Mouse (Mus musculus) urinary bladder, postnatal 4 days (tissue): Measurements from ENCODE around the gene Ccdc138.
A peak's percentile ranks its signal among the peaks of the same experiment; 100 is the strongest.
"Not testable (repeated sequence)": the region's sequence is repeated elsewhere in the genome, so short reads cannot be mapped to it uniquely, and the experiment has no call there.

Experiments
- DNase-seq, 2 experiments: peaks; one replicate each; pipeline ENCODE4 v3.0.0; 2021 to 2022; ENCODE audit warnings: low spot score in 2 of 2

Ccdc138 gene

GRCm38 (mm10) chr10:58497320-58498284 is at the start of gene Ccdc138:
Ccdc138 (plus strand) TSS chr10:58497948.
- peak; percentile 87 to 92 for DNase-seq

GRCm38 (mm10) chr10:58451575-58451974 is 46.2 kb upstream of the Ccdc138 start:
- no peak for DNase-seq

GRCm38 (mm10) chr10:58452185-58452584 is 45.6 kb upstream of the Ccdc138 start:
- DNase-seq, result no peak

GRCm38 (mm10) chr10:58459896-58460295 is 37.9 kb upstream of the Ccdc138 start:
- DNase-seq, result no peak

- DNase-seq, result no peak
These were observed 20.5 kb upstream of the Ccdc138 start for GRCm38 (mm10) chr10:58477086-58477755.

GRCm38 (mm10) chr10:58478071-58478578 is 19.6 kb upstream of the Ccdc138 start:
- no peak for DNase-seq

- no peak for DNase-seq
These were observed 17.7 kb upstream of the Ccdc138 start for GRCm38 (mm10) chr10:58479954-58480490.

- DNase-seq, result no peak
These were observed 6.7 kb upstream of the Ccdc138 start for GRCm38 (mm10) chr10:58491031-58491430.

GRCm38 (mm10) chr10:58495637-58496036 is 2.1 kb upstream of the Ccdc138 start:
- DNase-seq, result no peak

GRCm38 (mm10) chr10:58496732-58497131 is 1.0 kb upstream of the Ccdc138 start:
- no peak for DNase-seq

GRCm38 (mm10) chr10:58498516-58498915 is 768 bp downstream of the Ccdc138 start:
- no peak for DNase-seq

GRCm38 (mm10) chr10:58529358-58529757 is 31.6 kb downstream of the Ccdc138 start:
- DNase-seq, result no peak

GRCm38 (mm10) chr10:58530896-58531790 is 33.4 kb downstream of the Ccdc138 start:
- DNase-seq, result no peak

- DNase-seq, result no peak
These were observed 34.4 kb downstream of the Ccdc138 start for GRCm38 (mm10) chr10:58532177-58532576.

- not testable (repeated sequence) for DNase-seq
These were observed 38.5 kb downstream of the Ccdc138 start for GRCm38 (mm10) chr10:58536276-58536675.

- DNase-seq, result no peak
These were observed 42.9 kb downstream of the Ccdc138 start for GRCm38 (mm10) chr10:58540613-58541012.

- no peak for DNase-seq
These were observed 51.0 kb downstream of the Ccdc138 start for GRCm38 (mm10) chr10:58548739-58549138.

GRCm38 (mm10) chr10:58554693-58555387 is 57.1 kb downstream of the Ccdc138 start:
- DNase-seq, result no peak

GRCm38 (mm10) chr10:58559098-58559497 is 61.4 kb downstream of the Ccdc138 start:
- no peak for DNase-seq

GRCm38 (mm10) chr10:58559901-58560300 is 62.2 kb downstream of the Ccdc138 start:
- DNase-seq, result no peak

GRCm38 (mm10) chr10:58560521-58560920 is 62.8 kb downstream of the Ccdc138 start:
- no peak for DNase-seq
